Mouse (Mus musculus) thymus, adult 2 months (tissue): ENCODE data around the gene Gm37240.

ENCODE experiments used
- CTCF ChIP-seq: fragments of 200-500 bp; IDR thresholded peaks from 2 replicates; pipeline ENCODE4 v1.5.1; 2012; ENCODE audit warnings: mild to moderate bottlenecking, control low read depth, low read length, moderate library complexity, borderline replicate concordance; ENCODE audit not compliant: control insufficient read depth, poor library complexity, insufficient read depth; ENCODE audit errors: extremely low read depth
- POLR2A ChIP-seq: fragments of 200-500 bp; IDR thresholded peaks from 2 replicates; pipeline ENCODE4 v1.6.1; 2012; ENCODE audit warnings: mild to moderate bottlenecking, low read length, control low read depth, moderate library complexity; ENCODE audit not compliant: control insufficient read depth, poor library complexity, insufficient read depth; ENCODE audit errors: extremely low read depth

DNA sequence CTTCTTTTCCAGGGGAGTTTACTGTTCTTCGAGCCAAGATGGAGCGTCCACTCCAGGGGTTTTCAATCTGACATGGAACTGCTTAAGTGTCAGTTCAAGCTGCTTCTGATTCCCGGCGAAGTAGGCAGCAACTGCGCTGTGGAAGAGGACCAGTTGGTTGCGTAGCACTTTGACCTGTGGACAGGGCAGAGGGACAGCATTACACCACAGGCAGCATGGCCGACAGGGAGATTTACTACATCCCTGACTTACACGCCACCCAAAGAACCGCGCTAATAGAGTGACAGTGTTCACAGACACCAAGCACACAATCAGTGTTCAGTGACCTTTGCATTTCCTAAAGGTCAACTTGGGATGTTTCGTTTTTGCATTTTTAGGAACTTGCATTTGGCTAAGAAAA lies 1389.6 kb downstream of the Gm37240 start:
- TF ChIP-seq POLR2A (no peak), CTCF (no peak)
